Mouse (Mus musculus): ENCODE data around the gene Otud4.
"Not testable (repeated sequence)": the region's sequence is repeated elsewhere in the genome, so short reads cannot be mapped to it uniquely, and the experiment has no call there.

Gene Otud4

GRCm38 (mm10) chr8:79638707-79639549 lies 490 bp upstream of the Otud4 start:
- peak; percentile 99 for DNase-seq

- no peak for DNase-seq
Observed at GRCm38 (mm10) chr8:79641119-79641518, 1.7 kb downstream of the Otud4 start.

GRCm38 (mm10) chr8:79649569-79649968 lies 10.2 kb downstream of the Otud4 start:
- no peak for DNase-seq

- DNase-seq, result peak; percentile 53
Observed at GRCm38 (mm10) chr8:79650158-79650814, 10.9 kb downstream of the Otud4 start.

GRCm38 (mm10) chr8:79653736-79654135 lies 14.3 kb downstream of the Otud4 start:
- DNase-seq, result no peak

- DNase-seq, result not testable (repeated sequence)
Observed at GRCm38 (mm10) chr8:79658715-79659114, 19.3 kb downstream of the Otud4 start.

- no peak for DNase-seq
Observed at GRCm38 (mm10) chr8:79676461-79676860, 37.0 kb downstream of the Otud4 start.

- DNase-seq, result peak; percentile 2
Observed at GRCm38 (mm10) chr8:79679005-79679404, 39.6 kb downstream of the Otud4 start.

GRCm38 (mm10) chr8:79680083-79680482 lies 40.7 kb downstream of the Otud4 start:
- peak; percentile 15 for DNase-seq

- DNase-seq, result peak; percentile 47
Observed at GRCm38 (mm10) chr8:79680555-79680954, 41.1 kb downstream of the Otud4 start.

GRCm38 (mm10) chr8:79680965-79681364 lies 41.5 kb downstream of the Otud4 start:
- peak; percentile 51 for DNase-seq

- DNase-seq, result not testable (repeated sequence)
Observed at GRCm38 (mm10) chr8:79685927-79686326, 46.5 kb downstream of the Otud4 start.

- no peak for DNase-seq
Observed at GRCm38 (mm10) chr8:79692531-79692930, 53.1 kb downstream of the Otud4 start.

GRCm38 (mm10) chr8:79706687-79707086 lies 67.3 kb downstream of the Otud4 start:
- no peak for DNase-seq

GRCm38 (mm10) chr8:79711064-79711961 lies 71.9 kb downstream of the Otud4 start, which contains the start of the genes Abce1 and Anapc10:
Abce1 (minus strand) TSS chr8:79711740.
Anapc10 (plus strand) TSS chr8:79711820.
- DNase-seq, result peak; percentile 99

- DNase-seq, result no peak
Observed at GRCm38 (mm10) chr8:79712676-79713075, 73.3 kb downstream of the Otud4 start.

- DNase-seq, result no peak
Observed at GRCm38 (mm10) chr8:79721537-79721936, 82.1 kb downstream of the Otud4 start.

- no peak for DNase-seq
Observed at GRCm38 (mm10) chr8:79723308-79723707, 83.9 kb downstream of the Otud4 start.

GRCm38 (mm10) chr8:79724589-79724988 lies 85.2 kb downstream of the Otud4 start:
- DNase-seq, result no peak
